ENCODE assay signal across 8 mouse cellular contexts in genomic region chr4:149103875-149104561, GRCm38 (mm10). TPM values are rescaled to one million over a fixed set of nuclear protein-coding genes. Genes with fewer than 3 reads are reported as not detected.
DNase-seq lines count a peak whose midpoint lies in the region; ATAC-seq and TF ChIP-seq lines count a peak whose summit lies in the region.

Dffa (plus strand) TSS chr4:149104146.

- peak; percentile 81 for ATAC-seq in kidney, embryonic 15.5 days (replicated peaks; ENCODE audit: low FRiP score)
- peak; percentile 92 for ATAC-seq in monocyte, adult 5-6 weeks (replicated peaks; ENCODE audit: insufficient number of reproducible peaks, low FRiP score, low TSS enrichment, poor library complexity, severe bottlenecking)

- H3K27ac ChIP-seq in bone marrow macrophage, adult 2 months (ENCODE audit: insufficient read depth, low read depth, low read length), result no peak within 1 kb of the TSS
- no peak within 1 kb of the TSS for H3K27ac ChIP-seq in embryonic fibroblast, embryonic 13.5 days (ENCODE audit: insufficient read depth, low read length)
- H3K27ac ChIP-seq in heart, embryonic 10.5 days, result peak within 1 kb of the TSS; percentile 87
- no peak within 1 kb of the TSS; the same call in 1 of the 2 replicates for H3K27ac ChIP-seq in kidney, embryonic 15.5 days

- TF ChIP-seq CTCF in bone marrow macrophage, adult 2 months (IDR thresholded peaks at IDR 0.05; ENCODE audit: low read depth, low read length), result no peak
- TF ChIP-seq CTCF in embryonic fibroblast, embryonic 13.5 days (IDR thresholded peaks at IDR 0.05; ENCODE audit: borderline replicate concordance, insufficient read depth, low read length), result no peak

- DNase-seq in A20 (ENCODE audit: low read depth, low spot score), result peak; percentile 94
- peak; percentile 96 for DNase-seq in heart, embryonic 10.5 days (ENCODE audit: low spot score)
- DNase-seq in liver, result peak; percentile 85
- peak; percentile 87 to 93 for DNase-seq in spleen, postnatal 4 days (ENCODE audit: low spot score in 2 of 2)

- peaks cover 6% of the 10 kb centered on the region; the same call in 1 of the 2 replicates for H3K4me1 ChIP-seq in bone marrow macrophage, adult 2 months (ENCODE audit: control insufficient read depth, insufficient read depth, low read length)
- no peaks in the 10 kb centered on the region; the same call in 1 of the 2 replicates for H3K4me1 ChIP-seq in embryonic fibroblast, embryonic 13.5 days (ENCODE audit: control insufficient read depth, insufficient read depth, low read length)
- H3K4me1 ChIP-seq in heart, embryonic 10.5 days, result peaks cover 17% of the 10 kb centered on the region
- peaks cover 12% of the 10 kb centered on the region for H3K4me1 ChIP-seq in kidney, embryonic 15.5 days

- H3K9ac ChIP-seq in kidney, embryonic 15.5 days, result peak within 1 kb of the TSS; percentile 77

- peaks cover 26% of the 10 kb centered on the region for H3K36me3 ChIP-seq in heart, embryonic 10.5 days
- peaks cover 26% of the 10 kb centered on the region for H3K36me3 ChIP-seq in kidney, embryonic 15.5 days

- peak within 1 kb of the TSS; percentile 86 for H3K4me3 ChIP-seq in bone marrow macrophage, adult 2 months (ENCODE audit: insufficient read depth, low read length)
- peak within 1 kb of the TSS; percentile 98 for H3K4me3 ChIP-seq in embryonic fibroblast, embryonic 13.5 days (ENCODE audit: insufficient read depth, low read length)
- peak within 1 kb of the TSS; percentile 89 for H3K4me3 ChIP-seq in heart, embryonic 10.5 days
- H3K4me3 ChIP-seq in kidney, embryonic 15.5 days (replicated peaks), result peak within 1 kb of the TSS; percentile 63

- no peaks in the 10 kb centered on the region for H3K27me3 ChIP-seq in heart, embryonic 10.5 days (ENCODE audit: insufficient read depth, poor library complexity, severe bottlenecking)
- no peaks in the 10 kb centered on the region for H3K27me3 ChIP-seq in kidney, embryonic 15.5 days

- WGBS in heart, embryonic 10.5 days, result 1% methylated on average over 35 of the region's 35 CpGs
- WGBS in kidney, embryonic 15.5 days, result under 1% methylated on average over 35 of the region's 35 CpGs

- TF ChIP-seq POLR2A in bone marrow macrophage, adult 2 months (IDR thresholded peaks at IDR 0.05; ENCODE audit: borderline replicate concordance, low read depth, low read length), result no peak
- peak; percentile 58 for TF ChIP-seq POLR2A in embryonic fibroblast, embryonic 13.5 days (IDR thresholded peaks at IDR 0.05; ENCODE audit: low read depth, low read length)

- peak within 1 kb of the TSS; percentile 80 for H3K4me2 ChIP-seq in kidney, embryonic 15.5 days

- H3K9me3 ChIP-seq in heart, embryonic 10.5 days, result no peaks in the 10 kb centered on the region
- no peaks in the 10 kb centered on the region for H3K9me3 ChIP-seq in kidney, embryonic 15.5 days (replicated peaks)

RNA-seq across cellular contexts. Expression of gene Dffa, which starts in this region (rescaled TPM):
- polyA plus RNA-seq in bone marrow macrophage, adult 2 months (2012; ENCODE audit: insufficient read depth, insufficient read length, missing spikeins), result 18.5 and 20.8 TPM in 2 replicates
- 12.7 and 14.7 TPM in 2 replicates for polyA plus RNA-seq in embryonic fibroblast, embryonic 13.5 days (2011; ENCODE audit: insufficient read length, low read depth, missing spikeins)
- 43.4 and 48.9 TPM in 2 replicates for polyA plus RNA-seq in heart, embryonic 10.5 days (2016; fragmentation: Nextera tagmentation; extraction: Ambion mirVana)
- 33.2 and 36.2 TPM in 2 replicates for polyA plus RNA-seq in kidney, embryonic 15.5 days (2015; fragmentation: Nextera tagmentation; extraction: Ambion mirVana)
- 10.0 to 20.6 TPM (median 15.7 TPM) in 3 replicates for total RNA-seq in monocyte, adult 5-6 weeks (2017)
